Mouse (Mus musculus) forebrain, embryonic 11.5 days (tissue): ENCODE measurements around the gene Clrn3. TPM values are rescaled to one million over a fixed set of nuclear protein-coding genes. Genes with fewer than 3 reads are reported as not detected.

ENCODE experiments used
- ATAC-seq: fragments of 200-750 bp; cut with Nextera tagmentation; replicated peaks from 2 replicates; pipeline ENCODE4 v1.8.0; 2017; ENCODE audit warnings: moderate TSS enrichment; ENCODE audit not compliant: low FRiP score
- DNase-seq: peaks from one replicate; pipeline ENCODE4 v3.0.0-alpha.2; 2017; ENCODE audit warnings: low spot score
- H3K27ac ChIP-seq: fragments of 300-500 bp; sonication (generic); 2 replicates; pipeline ENCODE4 v1.5.1; 2014; ENCODE audit warnings: low read depth, low read length
- H3K27me3 ChIP-seq: fragments of 300-500 bp; sonication (generic); 2 replicates; pipeline ENCODE4 v1.6.1; 2014; ENCODE audit warnings: mild to moderate bottlenecking, low read length, mixed read lengths; ENCODE audit not compliant: control insufficient read depth, insufficient read depth
- H3K36me3 ChIP-seq: fragments of 300-500 bp; sonication (generic); 2 replicates; pipeline ENCODE4 v1.6.1; 2014; ENCODE audit warnings: mild to moderate bottlenecking, low read length, moderate library complexity, mixed read lengths; ENCODE audit not compliant: control insufficient read depth, insufficient read depth
- H3K4me1 ChIP-seq: fragments of 300-500 bp; sonication (generic); replicated peaks from 2 replicates; pipeline ENCODE4 v1.6.1; 2014; ENCODE audit warnings: low read length, mixed read lengths; ENCODE audit not compliant: control insufficient read depth, insufficient read depth
- H3K4me2 ChIP-seq: fragments of 300-500 bp; sonication (generic); 2 replicates; pipeline ENCODE4 v1.6.1; 2014; ENCODE audit warnings: low read depth, mild to moderate bottlenecking, low read length, moderate library complexity, mixed read lengths; ENCODE audit not compliant: severe bottlenecking
- H3K4me3 ChIP-seq: fragments of 300-500 bp; sonication (generic); 2 replicates; pipeline ENCODE4 v1.5.1; 2014; ENCODE audit warnings: low read depth, low read length
- H3K9ac ChIP-seq: fragments of 300-500 bp; sonication (generic); 2 replicates; pipeline ENCODE4 v1.6.1; 2014; ENCODE audit warnings: low read length
- H3K9me3 ChIP-seq: fragments of 300-500 bp; sonication (generic); 2 replicates; pipeline ENCODE4 v1.6.1; 2016; ENCODE audit warnings: low read length, mixed read lengths; ENCODE audit not compliant: control insufficient read depth
- WGBS: fragments of 180-500 bp; shearing (Covaris S2); extraction: QIAGEN DNeasy Blood & Tissue Kit; methylation state at CpG from one replicate; pipeline ENCODE4 v1.1.7; 2014; 5-methylcytosine and 5-hydroxymethylcytosine counted together
- polyA plus RNA-seq: library from polyadenylated mRNA; unstranded; fragments of >200 nt; fragmentation: Nextera tagmentation; extraction: Ambion mirVana; gene quantifications from 2 replicates; pipeline ENCODE4 v1.2.1, GENCODE M21; 2014

The Clrn3 gene
- polyA plus RNA-seq, 1 experiment from 2014 or later: not detected

- Histone ChIP-seq H3K27me3 (no peaks in the 10 kb centered on the region), H3K4me1 (no peaks in the 10 kb centered on the region), H3K4me2 (no peak overlapping the region), H3K27ac (no peak overlapping the region), H3K36me3 (no peaks in the 10 kb centered on the region), H3K9ac (no peak overlapping the region), H3K9me3 (no peaks in the 10 kb centered on the region), H3K4me3 (no peak overlapping the region)
- ATAC-seq (no peak), DNase-seq (no peak)
- WGBS: 87% methylated on average over 3 of the region's 3 CpGs
Observed at GRCm38 (mm10) chr7:135526574-135527152, 1.8 kb downstream of the Clrn3 start.

- Histone ChIP-seq H3K9me3 (no peaks in the 10 kb centered on the region), H3K4me1 (no peaks in the 10 kb centered on the region), H3K4me3 (no peak overlapping the region), H3K27ac (no peak overlapping the region), H3K4me2 (no peak overlapping the region), H3K27me3 (no peaks in the 10 kb centered on the region), H3K36me3 (no peaks in the 10 kb centered on the region), H3K9ac (no peak overlapping the region)
- DNase-seq: no peak
- ATAC-seq: no peak
- 89% methylated on average over 6 of the region's 6 CpGs for WGBS
Observed at GRCm38 (mm10) chr7:135524424-135524967, 4.0 kb downstream of the Clrn3 start.

GRCm38 (mm10) chr7:135523981-135524380 is 4.5 kb downstream of the Clrn3 start:
- no peak overlapping the region for H3K27ac ChIP-seq
- H3K27me3 ChIP-seq: no peaks in the 10 kb centered on the region
- no peak overlapping the region for H3K9ac ChIP-seq
- no peaks in the 10 kb centered on the region for H3K36me3 ChIP-seq
- 81% methylated on average over 4 of the region's 4 CpGs for WGBS
- no peak overlapping the region for H3K4me2 ChIP-seq
- ATAC-seq: no peak
- DNase-seq: no peak
- H3K9me3 ChIP-seq: no peaks in the 10 kb centered on the region
- no peak overlapping the region for H3K4me3 ChIP-seq
- H3K4me1 ChIP-seq: no peaks in the 10 kb centered on the region

- H3K4me2 ChIP-seq: no peak overlapping the region
- H3K36me3 ChIP-seq: no peaks in the 10 kb centered on the region
- H3K27ac ChIP-seq: no peak overlapping the region
- H3K9ac ChIP-seq: no peak overlapping the region
- H3K4me3 ChIP-seq: no peak overlapping the region
- 76% methylated on average over 15 of the region's 15 CpGs for WGBS
- no peaks in the 10 kb centered on the region for H3K27me3 ChIP-seq
- ATAC-seq (no peak), DNase-seq (no peak)
- H3K9me3 ChIP-seq: no peaks in the 10 kb centered on the region
- no peaks in the 10 kb centered on the region for H3K4me1 ChIP-seq
Observed at GRCm38 (mm10) chr7:135521755-135522512, 6.5 kb downstream of the Clrn3 start.

GRCm38 (mm10) chr7:135520241-135520640 is 8.2 kb downstream of the Clrn3 start:
- H3K4me3 ChIP-seq: no peak overlapping the region
- no peaks in the 10 kb centered on the region for H3K36me3 ChIP-seq
- H3K9ac ChIP-seq: no peak overlapping the region
- no peak overlapping the region for H3K4me2 ChIP-seq
- ATAC-seq: no peak
- no peaks in the 10 kb centered on the region for H3K27me3 ChIP-seq
- WGBS: 68% methylated on average over 5 of the region's 5 CpGs
- H3K4me1 ChIP-seq: no peaks in the 10 kb centered on the region
- no peak for DNase-seq
- no peaks in the 10 kb centered on the region for H3K9me3 ChIP-seq
- no peak overlapping the region for H3K27ac ChIP-seq

DNA sequence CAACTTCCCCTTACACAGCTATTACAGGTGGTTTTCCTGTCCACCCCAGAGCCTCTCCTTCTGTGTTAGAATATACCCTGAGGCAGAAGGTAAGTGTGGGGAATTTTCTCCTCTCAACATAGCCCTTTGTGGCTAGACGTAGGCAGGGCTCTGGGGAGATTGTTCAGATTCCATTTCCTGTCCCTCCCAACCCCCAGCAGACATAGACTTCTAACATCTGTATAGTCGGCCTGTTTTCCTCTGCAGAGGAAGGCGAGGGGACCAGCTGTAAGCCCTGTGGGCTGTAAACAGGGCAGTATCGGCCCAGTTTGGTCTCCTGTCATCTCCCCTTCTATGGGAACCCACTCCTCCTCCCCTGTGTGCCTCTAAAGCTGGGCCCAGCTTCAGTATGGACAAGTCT is 11.3 kb downstream of the Clrn3 start:
- Histone ChIP-seq H3K4me1 (no peaks in the 10 kb centered on the region), H3K9ac (no peak overlapping the region), H3K9me3 (no peaks in the 10 kb centered on the region), H3K36me3 (no peaks in the 10 kb centered on the region), H3K4me2 (no peak overlapping the region), H3K4me3 (no peak overlapping the region), H3K27ac (no peak overlapping the region), H3K27me3 (no peaks in the 10 kb centered on the region)
- DNase-seq (no peak), ATAC-seq (no peak)
- WGBS: 69% methylated on average over 4 of the region's 4 CpGs

DNA sequence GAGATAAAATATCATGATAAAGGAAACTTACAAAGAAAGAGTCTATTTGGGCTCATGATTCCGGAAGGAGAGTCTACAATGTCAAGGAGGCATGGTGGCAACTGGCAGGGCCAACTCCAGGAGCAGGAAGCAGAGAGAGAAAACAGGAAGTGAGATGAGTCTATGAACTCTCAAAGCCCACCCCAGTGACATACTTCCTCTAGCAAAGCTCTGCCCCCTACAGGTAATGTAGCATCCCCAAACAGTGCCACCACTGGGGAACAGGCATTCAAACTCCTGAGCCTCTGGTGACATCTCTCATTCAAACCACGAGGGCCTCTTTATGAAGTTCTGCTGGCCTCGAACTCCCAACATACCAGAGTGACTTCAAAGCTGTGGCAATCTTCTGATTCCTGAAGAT is 16.7 kb downstream of the Clrn3 start:
- H3K4me3 ChIP-seq: no peak overlapping the region
- no peaks in the 10 kb centered on the region for H3K4me1 ChIP-seq
- no peak overlapping the region for H3K9ac ChIP-seq
- no peaks in the 10 kb centered on the region for H3K36me3 ChIP-seq
- H3K27me3 ChIP-seq: no peaks in the 10 kb centered on the region
- H3K27ac ChIP-seq: no peak overlapping the region
- no peak for ATAC-seq
- no peak overlapping the region for H3K4me2 ChIP-seq
- DNase-seq: no peak
- no peaks in the 10 kb centered on the region for H3K9me3 ChIP-seq
- WGBS: 89% methylated on average over 3 of the region's 3 CpGs

DNA sequence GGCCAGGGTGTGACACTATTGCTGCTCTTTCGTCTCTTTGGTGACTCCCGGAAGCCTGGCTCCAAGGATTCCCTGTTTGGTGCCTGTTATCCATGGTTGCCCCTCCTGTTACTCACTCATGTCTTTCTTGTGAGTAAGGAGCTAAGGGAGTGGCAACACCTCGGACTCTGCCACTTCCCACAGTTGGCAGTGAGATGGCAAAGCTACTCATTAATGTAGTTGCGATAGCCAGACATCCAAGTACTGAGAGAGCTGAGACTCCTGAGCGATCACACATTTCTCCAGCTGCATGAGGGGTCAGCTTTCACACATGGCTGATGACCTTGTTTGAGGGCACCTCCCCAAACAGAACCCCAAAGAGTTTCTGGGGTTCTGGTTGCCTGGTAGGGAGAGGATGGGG is 18.0 kb downstream of the Clrn3 start:
- Histone ChIP-seq H3K9ac (no peak overlapping the region), H3K27ac (no peak overlapping the region), H3K4me3 (no peak overlapping the region), H3K27me3 (no peaks in the 10 kb centered on the region), H3K4me1 (no peaks in the 10 kb centered on the region), H3K36me3 (no peaks in the 10 kb centered on the region), H3K4me2 (no peak overlapping the region), H3K9me3 (no peaks in the 10 kb centered on the region)
- WGBS: 90% methylated on average over 5 of the region's 5 CpGs
- ATAC-seq (no peak), DNase-seq (no peak)

- no peaks in the 10 kb centered on the region for H3K9me3 ChIP-seq
- no peak overlapping the region for H3K4me2 ChIP-seq
- H3K36me3 ChIP-seq: no peaks in the 10 kb centered on the region
- no peaks in the 10 kb centered on the region for H3K27me3 ChIP-seq
- H3K27ac ChIP-seq: no peak overlapping the region
- no peak overlapping the region for H3K9ac ChIP-seq
- DNase-seq: no peak
- no peak overlapping the region for H3K4me3 ChIP-seq
- no peaks in the 10 kb centered on the region for H3K4me1 ChIP-seq
- WGBS: 93% methylated on average over 3 of the region's 3 CpGs
- ATAC-seq: no peak
Observed at GRCm38 (mm10) chr7:135509272-135509671, 19.2 kb downstream of the Clrn3 start.
